Comparison of ENCODE assay signal across 9 mouse cellular contexts in the genomic region with DNA sequence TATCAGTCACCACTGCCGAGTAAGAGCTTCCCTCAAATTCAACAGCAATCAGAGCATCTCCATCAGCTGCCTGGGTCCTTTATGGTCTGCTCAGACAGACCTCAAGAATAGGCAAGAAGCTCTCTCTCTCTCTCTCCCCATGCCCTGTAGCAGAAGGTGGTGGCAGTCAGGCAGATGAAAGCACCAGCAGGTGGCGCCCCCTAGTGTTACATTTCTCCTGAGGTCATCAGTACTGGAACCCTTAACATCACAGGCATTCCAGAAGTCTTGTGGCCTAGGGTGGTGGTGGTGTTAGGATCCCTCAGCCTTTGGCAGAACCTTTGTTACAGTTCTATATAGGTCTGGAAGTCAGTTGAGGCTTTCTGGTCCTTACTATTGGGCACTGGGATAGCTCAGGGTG. TPM values are rescaled to one million over a fixed set of nuclear protein-coding genes. Genes with fewer than 3 reads are reported as not detected.
DNase-seq lines count a peak whose midpoint lies in the region; ATAC-seq and TF ChIP-seq lines count a peak whose summit lies in the region.
"Had no signal": no experiment of that assay in that cellular context is flagged by ENCODE, and none has a peak within 500 bp of the region (broad histone marks: within the 10 kb centered on the region; RNA-seq: fewer than 3 reads in every experiment).

No protein-coding gene starts in this region.

- ATAC-seq in hindbrain, embryonic 11.5 days (ENCODE audit: low FRiP score): no peak
- no peak for ATAC-seq in hindbrain, embryonic 14.5 days (ENCODE audit: low FRiP score)
- ATAC-seq in liver, embryonic 13.5 days (ENCODE audit: low read depth): no peak

- no peaks in the 10 kb centered on the region for H3K4me1 ChIP-seq in hindbrain, embryonic 11.5 days (replicated peaks; ENCODE audit: control insufficient read depth, insufficient read depth, low read length)
- H3K4me1 ChIP-seq in hindbrain, embryonic 14.5 days (replicated peaks; ENCODE audit: control insufficient read depth, insufficient read depth, low read length): 0 out of 2 replicates have a peak, but pooled peaks cover 3% of the 10 kb centered on the region
- peaks cover 1 to 24% of the 10 kb centered on the region in 2 experiments; a peak in 2 of 4 replicates for H3K4me1 ChIP-seq in CH12.LX (ENCODE audit: control insufficient read depth in 1 of 2, insufficient read depth in 2 of 2)
- H3K4me1 ChIP-seq in liver, embryonic 13.5 days (replicated peaks): peaks cover 14% of the 10 kb centered on the region

- in situ Hi-C loops in CH12.LX (cut with MboI; ENCODE audit: low pct_ligation_motif_present, low pct_unique_long_range_greater_than_20kb, low sequenced_read_pairs): loop anchor here (10.0 kb wide), 1 partner anchor 704 kb away; no protein-coding TSS in a partner anchor

- no peak overlapping the region for H3K9ac ChIP-seq in hindbrain, embryonic 11.5 days (ENCODE audit: low read depth, low read length)
- H3K9ac ChIP-seq in hindbrain, embryonic 14.5 days: no peak overlapping the region
- H3K9ac ChIP-seq in CH12.LX (ENCODE audit: insufficient read depth, low read depth): no peak overlapping the region
- no peak overlapping the region for H3K9ac ChIP-seq in liver, embryonic 13.5 days
- H3K9ac ChIP-seq: embryonic facial prominence, embryonic 15.5 days had no signal

- no peaks in the 10 kb centered on the region for H3K79me2 ChIP-seq in CH12.LX (replicated peaks; ENCODE audit: control insufficient read depth, extremely low read depth, insufficient read depth, poor library complexity, severe bottlenecking)

- H3K27me3 ChIP-seq in hindbrain, embryonic 11.5 days (ENCODE audit: control insufficient read depth, insufficient read depth, low read length): no peaks in the 10 kb centered on the region
- no peaks in the 10 kb centered on the region for H3K27me3 ChIP-seq in hindbrain, embryonic 14.5 days (ENCODE audit: control insufficient read depth, insufficient read depth, low read length)
- peaks cover 3% of the 10 kb centered on the region for H3K27me3 ChIP-seq in CH12.LX (replicated peaks)
- no peaks in the 10 kb centered on the region for H3K27me3 ChIP-seq in liver, embryonic 13.5 days
- H3K27me3 ChIP-seq: embryonic facial prominence, embryonic 15.5 days had no signal

- H3K27ac ChIP-seq in hindbrain, embryonic 11.5 days (ENCODE audit: low read depth, low read length): no peak overlapping the region
- no peak overlapping the region for H3K27ac ChIP-seq in hindbrain, embryonic 14.5 days
- no peak overlapping the region for H3K27ac ChIP-seq in CH12.LX (ENCODE audit: insufficient read depth, low read depth)
- H3K27ac ChIP-seq in liver, embryonic 13.5 days: no peak overlapping the region
- H3K27ac ChIP-seq: embryonic facial prominence, embryonic 15.5 days had no signal

- no peak for TF ChIP-seq EP300 in CH12.LX (IDR thresholded peaks at IDR 0.05; ENCODE audit: low read length)

- dilution Hi-C loops in CH12.LX (cut with MboI; ENCODE audit: extremely low pct_ligation_motif_present, extremely low pct_unique_long_range_greater_than_20kb, low sequenced_read_pairs): no loop called here

- 39% methylated on average over 2 of the region's 2 CpGs for WGBS in hindbrain, embryonic 11.5 days
- WGBS in hindbrain, embryonic 14.5 days: 43% methylated on average over 2 of the region's 2 CpGs
- 30% methylated on average over 2 of the region's 2 CpGs for WGBS in liver, embryonic 13.5 days (ENCODE audit: insufficient replicate concordance)

- TF ChIP-seq POLR2A in CH12.LX (IDR thresholded peaks at IDR 0.05; ENCODE audit: low read depth, low read length): no peak

- H3K4me3 ChIP-seq in hindbrain, embryonic 11.5 days (ENCODE audit: low read depth, low read length): no peak overlapping the region
- H3K4me3 ChIP-seq in hindbrain, embryonic 14.5 days (replicated peaks; ENCODE audit: low read length): no peak overlapping the region
- no peak overlapping the region for H3K4me3 ChIP-seq in CH12.LX (replicated peaks in 1 of 3; ENCODE audit: low read depth in 2 of 3, low read length in 2 of 3, poor library complexity in 1 of 3)
- no peak overlapping the region for H3K4me3 ChIP-seq in liver, embryonic 13.5 days (replicated peaks)
- H3K4me3 ChIP-seq: embryonic facial prominence, embryonic 15.5 days had no signal

- TF ChIP-seq CTCF in CH12.LX (conservative IDR thresholded peaks at IDR 0.05 in 1 of 2, IDR thresholded peaks at IDR 0.05 in 1 of 2; ENCODE audit: low read depth in 2 of 2, low read length in 2 of 2): peak; percentile 70 to 75

- no peaks in the 10 kb centered on the region for H3K9me3 ChIP-seq in hindbrain, embryonic 11.5 days (ENCODE audit: control insufficient read depth, low read length)
- no peaks in the 10 kb centered on the region for H3K9me3 ChIP-seq in hindbrain, embryonic 14.5 days (ENCODE audit: control insufficient read depth, low read length)
- no peaks in the 10 kb centered on the region for H3K9me3 ChIP-seq in CH12.LX (replicated peaks; ENCODE audit: low read length)
- no peaks in the 10 kb centered on the region for H3K9me3 ChIP-seq in liver, embryonic 13.5 days (replicated peaks)
- H3K9me3 ChIP-seq: embryonic facial prominence, embryonic 15.5 days had no signal

- no peak overlapping the region for H3K4me2 ChIP-seq in hindbrain, embryonic 11.5 days (replicated peaks; ENCODE audit: low read depth, low read length)
- no peak overlapping the region for H3K4me2 ChIP-seq in hindbrain, embryonic 14.5 days (replicated peaks)
- no peak overlapping the region for H3K4me2 ChIP-seq in CH12.LX (ENCODE audit: insufficient read depth, low read depth, poor library complexity, severe bottlenecking)
- H3K4me2 ChIP-seq in liver, embryonic 13.5 days: no peak overlapping the region
- H3K4me2 ChIP-seq: embryonic facial prominence, embryonic 15.5 days had no signal

- TF ChIP-seq RAD21 in CH12.LX (IDR thresholded peaks at IDR 0.05; ENCODE audit: low read depth, low read length): peak; percentile 59

- H3K36me3 ChIP-seq in hindbrain, embryonic 11.5 days (ENCODE audit: control insufficient read depth, insufficient read depth, low read length): no peaks in the 10 kb centered on the region
- H3K36me3 ChIP-seq in hindbrain, embryonic 14.5 days (replicated peaks; ENCODE audit: control insufficient read depth, insufficient read depth): no peaks in the 10 kb centered on the region
- no peaks in the 10 kb centered on the region for H3K36me3 ChIP-seq in CH12.LX (replicated peaks in 1 of 2; ENCODE audit: control insufficient read depth in 1 of 2, insufficient read depth in 1 of 2, low read length in 1 of 2)
- no peaks in the 10 kb centered on the region for H3K36me3 ChIP-seq in liver, embryonic 13.5 days
- H3K36me3 ChIP-seq: embryonic facial prominence, embryonic 15.5 days had no signal

- peak; percentile 66 for DNase-seq in hindbrain, embryonic 11.5 days (ENCODE audit: low spot score)
- no peak for DNase-seq in hindbrain, embryonic 14.5 days (ENCODE audit: low spot score)
- peak; percentile 71 for DNase-seq in 3T3-L1 (ENCODE audit: low read depth, low spot score)
- peak; percentile 62 for DNase-seq in CH12.LX (ENCODE audit: extremely low read depth)
- DNase-seq in cerebellum, postnatal 14 days: peak; percentile 46 to 72
- DNase-seq in liver, embryonic 13.5 days: peak; percentile 16
- DNase-seq in spleen, postnatal 4 days (ENCODE audit: low spot score in 2 of 2): peak; percentile 49 to 78
- DNase-seq in urinary bladder, adult 18-20 months (ENCODE audit: low spot score in 2 of 2): no peak

TF ChIP-seq in CH12.LX, 34 proteins besides CTCF, POLR2A, EP300 and RAD21:
- TF ChIP-seq MAFK (IDR thresholded peaks at IDR 0.05; ENCODE audit: insufficient replicate concordance, low read length) (no peak), CHD1 (IDR thresholded peaks at IDR 0.05; ENCODE audit: low read depth, low read length) (no peak), ZNF384 (IDR thresholded peaks at IDR 0.05; ENCODE audit: low read depth, low read length) (no peak), SMC3 (IDR thresholded peaks at IDR 0.05; ENCODE audit: low read depth, low read length) (peak; percentile 28), KAT2A (IDR thresholded peaks at IDR 0.05; ENCODE audit: insufficient replicate concordance, low read length) (no peak), E2F4 (IDR thresholded peaks at IDR 0.05; ENCODE audit: insufficient replicate concordance, low read depth, low read length) (no peak)
TF ChIP-seq in CH12.LX: peak in this region for 1.

RNA-seq across cellular contexts. Expression of a gene that starts 4.8 kb away (rescaled TPM):
- 11.0 and 15.0 TPM in 2 replicates for polyA plus RNA-seq in hindbrain, embryonic 11.5 days (2014; fragmentation: Nextera tagmentation; extraction: Ambion mirVana)
- polyA plus RNA-seq in hindbrain, embryonic 14.5 days (2014; fragmentation: Nextera tagmentation; extraction: Ambion mirVana): 16.0 and 17.1 TPM in 2 replicates
- total RNA-seq in CH12.LX (2012; rRNA removed) (6.1 and 6.7 TPM in 2 replicates), CH12.LX (2014; rRNA removed) (7.9 and 8.6 TPM in 2 replicates)
- polyA plus RNA-seq in CH12.LX (2012; ENCODE audit: insufficient read length, low read depth): 8.0 TPM in 2 replicates
- polyA plus RNA-seq in liver, embryonic 13.5 days (2015; fragmentation: Nextera tagmentation; extraction: Ambion mirVana): 4.0 and 4.2 TPM in 2 replicates

RNA-seq across cellular contexts. Expression of a gene that starts 43.6 kb away (rescaled TPM):
- 86.2 and 91.2 TPM in 2 replicates for polyA plus RNA-seq in hindbrain, embryonic 11.5 days (2014; fragmentation: Nextera tagmentation; extraction: Ambion mirVana)
- 175 and 176 TPM in 2 replicates for polyA plus RNA-seq in hindbrain, embryonic 14.5 days (2014; fragmentation: Nextera tagmentation; extraction: Ambion mirVana)
- total RNA-seq in CH12.LX (2012; rRNA removed) (32.0 and 41.5 TPM in 2 replicates), CH12.LX (2014; rRNA removed) (32.4 and 33.3 TPM in 2 replicates)
- polyA plus RNA-seq in CH12.LX (2012; ENCODE audit: insufficient read length, low read depth): 41.3 and 41.7 TPM in 2 replicates
- 19.6 and 20.1 TPM in 2 replicates for polyA plus RNA-seq in liver, embryonic 13.5 days (2015; fragmentation: Nextera tagmentation; extraction: Ambion mirVana)

Comparison
In these comparisons a context has a peak if more than half of its experiments do, and no peak if none do; other contexts are left out.
1. DNase-seq: peak in hindbrain, embryonic 11.5 days (single experiment), 3T3-L1 (single experiment), CH12.LX (single experiment), cerebellum, postnatal 14 days (2 of 2), liver, embryonic 13.5 days (single experiment) and spleen, postnatal 4 days (2 of 2); none in hindbrain, embryonic 14.5 days (single experiment) and urinary bladder, adult 18-20 months (0 of 2).